Mouse (Mus musculus) forebrain, embryonic 16.5 days (tissue): ENCODE measurements around the gene Atp2c2. TPM values are rescaled to one million over a fixed set of nuclear protein-coding genes. Genes with fewer than 3 reads are reported as not detected.

Experiments used
- ATAC-seq: fragments of 200-750 bp; cut with Nextera tagmentation; 2 replicates; pipeline ENCODE4 v1.8.0; 2017; ENCODE audit warnings: mild to moderate bottlenecking, moderate library complexity
- H3K27ac ChIP-seq: fragments of 300-500 bp; sonication (generic); 2 replicates; pipeline ENCODE4 v1.5.1; 2014; ENCODE audit warnings: low read length, control low read depth
- H3K27me3 ChIP-seq: fragments of 300-500 bp; sonication (generic); replicated peaks from 2 replicates; pipeline ENCODE4 v1.6.1; 2014; ENCODE audit warnings: low read length; ENCODE audit not compliant: control insufficient read depth, insufficient read depth
- H3K36me3 ChIP-seq: fragments of 300-500 bp; sonication (generic); 2 replicates; pipeline ENCODE4 v1.6.1; 2014; ENCODE audit not compliant: control insufficient read depth, insufficient read depth
- H3K4me1 ChIP-seq: fragments of 300-500 bp; sonication (generic); replicated peaks from 2 replicates; pipeline ENCODE4 v1.6.1; 2014; ENCODE audit warnings: low read length; ENCODE audit not compliant: control insufficient read depth, insufficient read depth
- H3K4me2 ChIP-seq: fragments of 300-500 bp; sonication (generic); 2 replicates; pipeline ENCODE4 v1.6.1; 2014; ENCODE audit warnings: mild to moderate bottlenecking, low read length, control low read depth
- H3K4me3 ChIP-seq: fragments of 300-500 bp; sonication (generic); replicated peaks from 2 replicates; pipeline ENCODE4 v1.5.1; 2014; ENCODE audit warnings: mild to moderate bottlenecking, low read length, control low read depth
- H3K9ac ChIP-seq: fragments of 300-500 bp; sonication (generic); replicated peaks from 2 replicates; pipeline ENCODE4 v1.6.1; 2014; ENCODE audit warnings: low read depth, low read length, control low read depth
- H3K9me3 ChIP-seq: fragments of 300-500 bp; sonication (generic); 2 replicates; pipeline ENCODE4 v1.6.1; 2016; ENCODE audit warnings: low read length; ENCODE audit not compliant: control insufficient read depth
- WGBS: fragments of 180-500 bp; shearing (Covaris S2); extraction: QIAGEN DNeasy Blood & Tissue Kit; methylation state at CpG from one replicate; pipeline ENCODE4 v1.1.7; 2014; 5-methylcytosine and 5-hydroxymethylcytosine counted together
- polyA plus RNA-seq: library from polyadenylated mRNA; unstranded; fragments of >200 nt; fragmentation: Nextera tagmentation; extraction: Ambion mirVana; gene quantifications from 2 replicates; pipeline ENCODE4 v1.2.1, GENCODE M21; 2015

Gene Atp2c2
- polyA plus RNA-seq, 1 experiment from 2014 or later: 0.06 TPM

- H3K27ac ChIP-seq: no peak overlapping the region
- no peak overlapping the region for H3K4me3 ChIP-seq
- H3K36me3 ChIP-seq: no peaks in the 10 kb centered on the region
- no peaks in the 10 kb centered on the region for H3K4me1 ChIP-seq
- H3K4me2 ChIP-seq: no peak overlapping the region
- peaks cover 11% of the 10 kb centered on the region for H3K27me3 ChIP-seq
- no peak overlapping the region for H3K9ac ChIP-seq
- H3K9me3 ChIP-seq: no peaks in the 10 kb centered on the region
- no peak for ATAC-seq
- WGBS: 87% methylated on average over 7 of the region's 7 CpGs
Observed at GRCm38 (mm10) chr8:119694696-119695095, 5.1 kb upstream of the Atp2c2 start.

- 89% methylated on average over 2 of the region's 2 CpGs for WGBS
- H3K4me3 ChIP-seq: no peak overlapping the region
- peaks cover 33% of the 10 kb centered on the region for H3K27me3 ChIP-seq
- no peaks in the 10 kb centered on the region for H3K4me1 ChIP-seq
- ATAC-seq: no peak
- H3K4me2 ChIP-seq: no peak overlapping the region
- no peak overlapping the region for H3K27ac ChIP-seq
- no peaks in the 10 kb centered on the region for H3K36me3 ChIP-seq
- H3K9ac ChIP-seq: no peak overlapping the region
- no peaks in the 10 kb centered on the region for H3K9me3 ChIP-seq
Observed at GRCm38 (mm10) chr8:119697163-119697562, 2.6 kb upstream of the Atp2c2 start.

GRCm38 (mm10) chr8:119698960-119699359 is 849 bp upstream of the Atp2c2 start:
- WGBS: 2% methylated on average over 12 of the region's 12 CpGs
- Histone ChIP-seq H3K9me3 (no peaks in the 10 kb centered on the region), H3K4me2 (no peak overlapping the region), H3K9ac (no peak overlapping the region), H3K36me3 (no peaks in the 10 kb centered on the region), H3K4me3 (no peak overlapping the region), H3K27ac (no peak overlapping the region), H3K4me1 (no peaks in the 10 kb centered on the region), H3K27me3 (peaks cover 33% of the 10 kb centered on the region)
- ATAC-seq: no peak

- Histone ChIP-seq H3K9me3 (no peaks in the 10 kb centered on the region), H3K4me2 (no peak overlapping the region), H3K27ac (no peak overlapping the region), H3K4me3 (no peak overlapping the region), H3K4me1 (no peaks in the 10 kb centered on the region), H3K9ac (no peak overlapping the region), H3K36me3 (no peaks in the 10 kb centered on the region), H3K27me3 (peaks cover 33% of the 10 kb centered on the region)
- 53% methylated on average over 7 of the region's 7 CpGs for WGBS
- ATAC-seq: no peak
Observed at GRCm38 (mm10) chr8:119702965-119703364, 3.2 kb downstream of the Atp2c2 start.

GRCm38 (mm10) chr8:119707146-119707545 is 7.3 kb downstream of the Atp2c2 start:
- no peak overlapping the region for H3K9ac ChIP-seq
- no peak overlapping the region for H3K27ac ChIP-seq
- no peaks in the 10 kb centered on the region; the same call in 1 of the 2 replicates for H3K27me3 ChIP-seq
- no peaks in the 10 kb centered on the region for H3K9me3 ChIP-seq
- no peak overlapping the region for H3K4me2 ChIP-seq
- H3K4me1 ChIP-seq: no peaks in the 10 kb centered on the region
- no peak overlapping the region for H3K4me3 ChIP-seq
- no peaks in the 10 kb centered on the region for H3K36me3 ChIP-seq
- 90% methylated on average over 9 of the region's 9 CpGs for WGBS
- ATAC-seq: no peak

GRCm38 (mm10) chr8:119708471-119708870 is 8.7 kb downstream of the Atp2c2 start:
- H3K27ac ChIP-seq: no peak overlapping the region
- WGBS: 91% methylated on average over 8 of the region's 8 CpGs
- no peak for ATAC-seq
- H3K27me3 ChIP-seq: no peaks in the 10 kb centered on the region
- H3K9me3 ChIP-seq: no peaks in the 10 kb centered on the region
- H3K4me3 ChIP-seq: no peak overlapping the region
- no peak overlapping the region for H3K9ac ChIP-seq
- no peak overlapping the region for H3K4me2 ChIP-seq
- H3K36me3 ChIP-seq: no peaks in the 10 kb centered on the region
- no peaks in the 10 kb centered on the region for H3K4me1 ChIP-seq

- Histone ChIP-seq H3K9me3 (no peaks in the 10 kb centered on the region), H3K4me2 (no peak overlapping the region), H3K27me3 (no peaks in the 10 kb centered on the region), H3K4me3 (no peak overlapping the region), H3K4me1 (no peaks in the 10 kb centered on the region), H3K9ac (no peak overlapping the region), H3K27ac (no peak overlapping the region), H3K36me3 (no peaks in the 10 kb centered on the region)
- no peak for ATAC-seq
- WGBS: 63% methylated on average over 14 of the region's 14 CpGs
Observed at GRCm38 (mm10) chr8:119708878-119709702, 9.3 kb downstream of the Atp2c2 start.

GRCm38 (mm10) chr8:119709703-119710093 is 9.9 kb downstream of the Atp2c2 start:
- ATAC-seq: no peak
- no peak overlapping the region for H3K4me2 ChIP-seq
- WGBS: 83% methylated on average over 11 of the region's 11 CpGs

GRCm38 (mm10) chr8:119712226-119712625 is 12.4 kb downstream of the Atp2c2 start:
- Histone ChIP-seq H3K27ac (no peak overlapping the region), H3K27me3 (no peaks in the 10 kb centered on the region), H3K9me3 (no peaks in the 10 kb centered on the region), H3K4me2 (no peak overlapping the region), H3K36me3 (no peaks in the 10 kb centered on the region), H3K9ac (no peak overlapping the region), H3K4me1 (no peaks in the 10 kb centered on the region), H3K4me3 (no peak overlapping the region)
- ATAC-seq: no peak
- 80% methylated on average over 6 of the region's 6 CpGs for WGBS

More at GRCm38 (mm10) chr8:119709703-119710093, 9.9 kb downstream of the Atp2c2 start:
- H3K27ac ChIP-seq: no peak overlapping the region
- no peaks in the 10 kb centered on the region for H3K9me3 ChIP-seq
- H3K9ac ChIP-seq: no peak overlapping the region
- no peaks in the 10 kb centered on the region for H3K36me3 ChIP-seq
- no peak overlapping the region for H3K4me3 ChIP-seq
- no peaks in the 10 kb centered on the region for H3K4me1 ChIP-seq
- H3K27me3 ChIP-seq: no peaks in the 10 kb centered on the region
